Mouse (Mus musculus): ENCODE measurements around the gene Rrm2.
"Not testable (repeated sequence)": the region's sequence is repeated elsewhere in the genome, so short reads cannot be mapped to it uniquely, and the experiment has no call there.

Rrm2 gene

DNA sequence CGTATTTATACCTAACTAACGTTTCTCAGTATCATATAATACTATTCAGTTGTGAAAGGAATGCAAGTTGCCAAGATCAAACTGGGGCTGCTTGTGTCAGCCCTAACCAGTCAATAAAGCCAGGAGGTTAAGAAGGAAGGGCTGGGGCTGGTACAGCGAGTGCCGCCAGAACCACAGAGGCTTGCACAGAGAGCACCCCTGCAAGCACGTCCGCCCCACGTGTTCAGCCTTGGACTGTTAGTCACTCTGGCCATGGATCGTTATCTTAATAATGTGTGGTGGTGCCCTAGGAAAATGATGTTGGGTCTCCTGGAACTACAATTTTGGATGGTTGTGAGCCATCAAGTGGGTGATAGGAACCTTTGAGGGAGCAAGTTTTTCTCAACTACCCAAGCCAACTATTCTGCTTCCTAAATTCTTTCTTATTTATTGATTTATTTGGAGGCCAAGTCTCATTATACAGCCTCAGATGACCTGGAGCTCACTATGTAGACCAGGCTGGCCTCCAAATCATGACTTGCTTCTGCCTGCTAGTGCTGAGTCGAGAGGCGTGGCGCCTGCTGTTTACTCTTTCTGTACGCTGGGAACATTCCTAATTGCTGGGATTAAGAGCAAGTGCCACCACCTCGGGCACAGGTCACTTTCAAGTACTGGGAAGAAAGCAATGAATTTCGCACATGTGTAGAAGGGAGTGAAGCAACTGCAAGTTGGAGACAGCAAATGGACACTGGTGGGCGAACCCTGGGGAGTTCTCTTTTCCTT is 2.4 kb upstream of the Rrm2 start:
- DNase-seq = no peak

- peak; percentile 46 to 65 for DNase-seq
These were observed 1.1 kb upstream of the Rrm2 start for GRCm38 (mm10) chr12:24706764-24707479.

GRCm38 (mm10) chr12:24707480-24707802 is 600 bp upstream of the Rrm2 start:
- no peak for DNase-seq

DNA sequence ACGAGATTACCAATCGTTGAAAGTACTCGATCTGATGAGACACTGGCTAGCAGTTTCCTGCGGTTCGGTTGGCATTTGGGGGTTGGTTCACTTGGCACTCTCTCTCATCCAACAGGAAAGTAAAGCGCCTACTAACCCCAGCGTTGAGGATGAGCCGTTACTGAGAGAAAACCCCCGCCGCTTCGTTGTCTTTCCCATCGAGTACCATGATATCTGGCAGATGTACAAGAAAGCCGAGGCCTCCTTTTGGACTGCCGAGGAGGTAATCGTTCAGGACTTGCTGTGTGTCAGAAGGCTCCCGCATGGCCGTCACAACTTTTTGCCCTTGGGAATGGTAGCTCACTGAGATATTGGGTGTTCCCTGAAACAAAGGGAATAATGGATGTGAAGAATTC is 780 bp downstream of the Rrm2 start:
- DNase-seq = no peak

DNA sequence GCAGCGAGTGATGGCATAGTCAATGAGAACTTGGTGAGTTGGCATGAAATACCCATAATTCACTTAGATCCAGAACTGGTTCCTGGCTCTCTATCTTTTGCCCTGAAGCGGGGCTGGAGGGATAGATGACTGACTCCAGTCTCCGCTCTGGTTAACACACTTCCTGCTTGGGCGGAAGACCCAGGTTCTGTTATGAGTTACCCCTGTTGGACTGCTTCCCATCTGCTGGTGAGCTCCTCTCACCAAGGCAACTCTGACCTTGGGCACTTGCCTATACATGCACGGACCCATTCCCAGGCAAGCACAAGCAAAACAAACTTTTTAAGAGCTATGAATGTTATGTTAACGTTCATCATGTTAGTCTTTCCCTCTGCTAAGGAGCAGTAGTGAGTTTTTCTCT is 1.4 kb downstream of the Rrm2 start:
- no peak for DNase-seq

DNA sequence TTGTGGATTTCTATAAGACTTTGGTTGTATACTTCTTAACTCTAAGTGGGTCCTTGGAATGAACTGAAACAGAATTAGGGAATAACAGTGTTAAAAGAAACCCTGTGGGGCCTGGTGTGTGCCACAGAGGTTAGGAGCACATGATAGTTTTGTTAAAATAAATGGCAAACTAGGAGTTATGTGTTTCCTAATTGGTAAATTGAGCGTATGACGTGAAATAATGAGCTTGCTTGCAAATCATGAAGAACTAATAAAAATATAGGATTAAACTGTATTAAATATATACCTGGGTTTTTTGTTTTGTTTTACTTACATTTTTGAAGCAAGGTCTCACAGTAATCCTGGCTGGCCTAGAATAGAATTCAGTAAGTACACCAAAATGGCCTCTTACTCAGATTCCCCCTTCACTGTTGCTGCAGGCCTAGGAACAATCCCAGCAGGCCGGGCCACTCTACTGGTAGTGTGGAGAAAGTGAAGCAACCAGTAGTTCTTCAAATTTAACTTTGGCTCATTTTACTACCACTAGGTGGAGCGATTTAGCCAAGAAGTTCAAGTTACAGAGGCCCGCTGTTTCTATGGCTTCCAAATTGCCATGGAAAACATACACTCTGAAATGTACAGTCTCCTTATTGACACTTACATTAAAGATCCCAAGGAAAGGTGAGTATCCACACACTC is 1.9 kb downstream of the Rrm2 start:
- peak; percentile 69 to 70 for DNase-seq

GRCm38 (mm10) chr12:24710672-24711071 is 2.6 kb downstream of the Rrm2 start:
- DNase-seq = peak; percentile 31 to 38

DNA sequence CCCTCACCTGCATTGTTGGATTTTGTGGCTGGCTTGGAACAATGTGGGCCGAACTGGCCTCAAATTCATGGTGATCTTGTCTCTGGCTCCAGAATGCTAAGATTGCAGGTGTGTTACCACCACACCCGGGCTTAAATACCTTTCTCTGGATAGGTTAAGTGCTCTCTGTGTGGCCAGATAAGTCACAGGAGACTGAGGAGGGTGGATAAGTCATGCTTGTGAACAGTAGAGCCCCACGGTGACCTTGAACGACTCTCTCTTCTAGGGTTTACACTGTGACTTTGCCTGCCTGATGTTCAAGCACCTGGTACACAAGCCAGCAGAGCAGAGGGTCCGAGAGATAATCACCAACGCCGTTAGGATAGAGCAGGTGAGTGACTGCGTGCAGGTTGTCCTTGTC is 4.4 kb downstream of the Rrm2 start:
- DNase-seq = no peak

- DNase-seq = no peak
These were observed 6.7 kb downstream of the Rrm2 start for GRCm38 (mm10) chr12:24714579-24715255.

DNA sequence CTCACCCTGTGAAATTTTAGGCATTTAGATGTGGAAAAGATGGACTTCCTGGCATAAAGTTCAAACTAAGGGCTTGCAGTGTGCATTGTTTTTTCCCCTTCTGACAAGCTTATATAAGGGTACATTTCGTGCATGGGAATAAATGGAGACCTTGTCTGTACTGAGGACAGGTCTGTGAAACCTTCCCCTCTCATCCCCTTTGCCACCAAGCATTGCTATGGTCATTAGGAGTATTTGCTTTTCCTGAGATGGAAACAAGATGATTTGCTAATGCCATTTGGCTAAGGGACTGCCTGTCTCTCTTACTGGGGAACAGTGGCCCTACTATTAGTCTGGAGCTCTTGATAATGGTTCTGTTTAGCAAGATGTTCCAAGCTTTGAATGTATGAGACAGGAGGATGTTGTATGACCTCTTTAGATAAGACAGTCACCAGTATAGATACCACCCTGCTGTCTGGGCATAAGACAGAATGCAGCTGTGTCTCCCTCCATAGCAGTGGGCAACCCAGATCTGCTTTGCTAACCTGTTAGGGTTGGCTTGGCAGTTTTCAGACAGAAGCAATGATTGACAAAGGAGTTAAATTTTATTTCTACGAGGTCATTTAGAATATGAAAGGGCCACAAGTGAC is 7.3 kb downstream of the Rrm2 start:
- DNase-seq = no peak

DNA sequence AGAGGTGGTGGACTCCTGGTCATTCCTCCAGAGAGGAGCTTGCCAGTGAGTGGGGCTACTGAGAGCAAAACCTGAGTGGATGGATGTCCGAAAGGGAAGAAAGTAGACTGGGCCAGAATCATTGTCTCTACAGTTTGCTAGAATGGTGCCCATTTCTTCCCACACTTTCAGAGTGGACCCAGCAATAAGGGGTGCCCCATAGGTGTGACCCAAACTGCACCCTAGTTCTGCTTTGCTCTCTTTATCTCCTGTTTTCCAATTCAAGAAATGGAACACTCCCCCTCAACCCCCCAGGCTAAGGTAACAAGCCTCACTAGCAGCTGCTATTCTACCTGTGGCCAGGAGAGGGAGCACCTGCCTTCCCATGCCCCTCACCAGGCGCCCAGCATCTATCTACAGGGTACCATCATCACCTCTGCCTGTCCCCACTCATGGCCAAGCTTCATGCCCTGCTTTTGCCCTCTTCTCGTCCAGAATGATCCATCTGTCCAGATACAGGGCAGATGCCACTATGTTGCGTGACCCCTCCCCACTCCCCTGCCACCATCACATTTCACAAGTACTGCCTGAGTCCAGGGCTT is 8.8 kb downstream of the Rrm2 start:
- DNase-seq = peak; percentile 53 to 69

DNA sequence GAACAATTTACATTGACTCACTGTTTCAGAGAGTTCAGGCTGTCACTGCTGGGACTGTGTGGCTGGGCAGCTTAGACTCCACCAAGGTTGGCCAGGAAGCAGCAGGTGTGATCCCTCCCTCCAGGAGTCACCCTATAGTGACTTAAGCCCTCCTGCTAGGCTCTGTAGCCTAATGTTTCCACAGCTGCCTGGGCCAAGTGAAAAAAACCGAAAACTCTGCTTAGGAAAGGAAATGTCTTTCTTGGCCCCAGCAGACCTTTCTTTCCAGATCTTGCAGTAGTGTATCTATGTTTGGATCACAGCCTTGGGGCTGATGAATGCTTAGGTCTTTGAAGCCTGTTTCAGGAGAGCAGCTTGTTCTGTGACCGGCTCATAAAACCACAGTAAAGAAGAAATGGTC is 15.4 kb downstream of the Rrm2 start:
- DNase-seq = no peak

DNA sequence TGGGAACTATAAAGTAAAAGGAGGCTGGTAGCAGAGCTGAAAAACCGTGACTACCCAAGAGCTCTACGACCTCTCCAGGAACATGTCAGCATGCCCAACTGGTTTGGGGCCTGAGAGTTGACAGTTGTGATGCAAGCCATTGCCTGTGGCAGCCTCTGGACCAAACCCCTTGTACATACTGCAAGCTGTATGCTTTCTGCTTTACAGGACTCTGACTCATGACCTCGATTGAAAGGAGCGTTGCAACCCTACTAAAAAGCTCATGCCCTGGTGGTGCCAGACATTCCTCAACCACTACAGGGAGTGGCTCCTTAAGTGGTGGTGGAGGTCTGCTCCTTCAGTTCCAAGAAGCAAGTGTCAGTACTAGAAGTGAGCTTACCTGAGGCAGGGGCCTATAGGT is 15.8 kb downstream of the Rrm2 start:
- DNase-seq = no peak

DNA sequence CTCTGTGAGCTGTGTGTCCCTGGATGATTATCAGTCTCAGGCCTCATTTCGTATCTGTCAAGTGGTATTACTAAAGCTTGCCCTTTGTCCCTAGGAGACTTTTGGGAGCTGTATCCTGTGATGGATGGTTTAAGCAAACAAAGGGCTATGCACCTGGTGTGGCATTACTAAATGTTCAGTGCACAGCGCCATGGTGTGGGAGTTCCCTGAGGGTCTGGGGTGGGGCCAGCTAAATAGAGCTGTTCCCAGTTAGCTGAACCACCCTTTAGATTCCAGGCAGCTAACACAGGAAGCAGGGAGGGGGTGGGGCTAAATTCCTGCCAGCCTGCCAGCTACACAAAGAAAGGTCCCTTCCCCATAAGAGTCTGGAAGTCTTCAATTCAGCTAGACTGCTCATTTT is 16.3 kb downstream of the Rrm2 start:
- peak; percentile 65 to 71 for DNase-seq

DNA sequence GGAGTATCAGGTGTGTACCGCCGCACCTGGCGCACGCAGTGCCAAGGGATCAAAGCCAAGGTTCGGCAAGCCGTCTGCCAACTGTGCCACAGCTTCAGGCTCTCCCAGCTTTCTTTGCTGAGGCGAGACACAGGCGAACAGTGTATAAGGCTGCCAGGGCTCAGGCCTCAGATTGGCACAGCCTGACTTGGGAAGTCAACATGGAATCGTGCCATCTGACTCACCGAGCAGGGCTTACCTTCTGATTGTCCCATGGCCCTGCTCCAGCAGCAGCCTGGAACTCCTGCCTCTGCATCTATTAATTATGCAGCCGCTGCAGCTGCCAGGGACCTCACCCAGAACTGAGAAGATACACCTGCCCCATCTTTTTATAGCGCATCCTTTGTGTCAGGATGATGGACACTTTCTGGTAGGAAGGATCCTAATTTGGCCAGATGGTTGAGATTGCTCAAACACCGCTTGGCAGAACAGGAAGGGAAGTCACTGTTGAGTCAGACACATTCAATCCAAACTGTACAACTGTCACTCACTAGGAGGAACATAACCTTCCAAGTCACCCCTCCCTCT is 26.9 kb downstream of the Rrm2 start:
- DNase-seq = peak in 1 of 2 experiments; percentile 48

DNA sequence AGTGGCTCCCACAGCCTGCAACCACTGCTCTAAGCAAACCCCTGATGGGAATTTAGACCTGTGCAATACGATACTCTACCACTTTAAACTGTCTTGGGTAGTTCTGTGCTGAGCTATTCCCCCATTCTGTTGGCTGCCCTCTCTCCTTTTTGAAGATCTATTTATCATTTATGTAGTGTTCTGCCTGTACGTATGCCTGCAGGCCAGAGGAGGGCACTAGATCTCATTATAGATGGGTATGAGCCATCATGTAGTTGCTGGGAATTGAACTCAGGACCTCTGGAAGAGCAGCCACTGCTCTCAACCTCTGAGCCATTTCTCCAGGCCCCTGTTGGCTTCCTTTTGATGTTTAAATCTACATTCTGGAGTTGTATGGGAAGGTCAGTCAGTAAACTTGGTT is 28.9 kb downstream of the Rrm2 start:
- no peak for DNase-seq

GRCm38 (mm10) chr12:24739963-24740362 is 31.9 kb downstream of the Rrm2 start:
- no peak for DNase-seq

DNA sequence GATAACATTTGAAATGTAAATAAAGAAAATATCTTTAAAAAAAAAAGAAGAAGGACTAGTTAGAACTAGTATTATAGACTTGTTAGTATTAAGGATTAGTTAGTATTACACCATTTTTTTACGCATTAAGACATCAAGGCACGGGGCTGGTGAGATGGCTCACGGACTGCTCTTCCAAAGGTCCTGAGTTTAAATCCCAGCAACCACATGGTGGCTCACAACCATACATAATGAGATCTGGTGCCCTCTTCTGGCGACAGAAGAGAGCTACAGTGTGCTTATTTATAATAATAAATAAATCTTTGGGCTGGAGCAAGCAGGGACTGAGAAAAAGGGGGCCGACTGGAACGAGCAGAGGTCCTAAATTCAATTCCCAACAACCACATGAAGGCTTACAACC is 33.5 kb downstream of the Rrm2 start:
- DNase-seq = not testable (repeated sequence)

DNA sequence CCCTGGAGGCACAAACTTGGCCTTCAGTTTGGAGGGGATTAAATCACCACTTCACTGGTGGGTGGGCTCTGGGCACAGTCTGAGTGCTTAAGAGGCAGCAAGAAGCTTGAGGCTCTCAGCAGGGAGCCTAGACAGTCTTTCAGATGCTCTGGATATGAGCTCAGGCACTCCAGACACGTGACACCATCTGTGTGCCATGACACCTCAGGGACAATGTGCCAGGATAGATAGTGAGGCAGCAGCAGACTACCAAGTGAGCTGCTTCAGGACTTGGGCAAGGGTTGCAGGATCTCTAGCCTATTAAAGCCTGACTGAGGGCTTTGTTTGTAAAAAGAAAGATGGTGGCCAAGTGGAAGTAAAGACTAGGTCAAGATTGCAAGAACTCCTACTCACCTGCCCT is 36.3 kb downstream of the Rrm2 start:
- no peak for DNase-seq

GRCm38 (mm10) chr12:24746579-24747296 is 38.7 kb downstream of the Rrm2 start:
- DNase-seq = peak; percentile 33 to 51

- DNase-seq = no peak
These were observed 39.3 kb downstream of the Rrm2 start for GRCm38 (mm10) chr12:24747297-24747696.

DNA sequence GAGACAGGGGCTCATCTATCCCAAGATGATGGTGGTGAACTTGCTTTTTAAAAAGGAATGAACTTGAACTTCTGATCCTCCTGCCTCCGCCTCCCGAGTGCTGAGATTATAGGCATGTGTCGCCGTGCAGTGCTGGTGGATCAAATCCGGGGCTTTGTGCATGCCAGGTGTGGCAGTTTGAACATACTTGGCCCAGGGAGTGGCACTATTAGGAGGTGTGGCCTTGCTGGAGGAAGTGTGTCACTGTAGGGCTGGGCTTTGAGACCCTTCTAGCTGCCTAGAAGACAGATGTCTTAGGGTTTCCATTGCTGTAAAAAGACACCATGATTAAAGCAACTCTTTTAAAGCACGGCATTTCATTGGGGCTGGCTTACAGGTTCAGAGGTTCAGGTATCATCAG is 42.5 kb downstream of the Rrm2 start:
- no peak for DNase-seq
